Mouse (Mus musculus): Measurements from ENCODE around the gene Pdcd6ip. TPM values are rescaled to one million over a fixed set of nuclear protein-coding genes. Genes with fewer than 3 reads are reported as not detected.
A peak's percentile ranks its signal among the peaks of the same experiment; 100 is the strongest.

Pdcd6ip gene
- polyA plus RNA-seq, 1 experiment from 2014 or later: 42.5 TPM

GRCm38 (mm10) chr9:113708361-113709280 is 562 bp upstream of the Pdcd6ip start:
- H3K9ac ChIP-seq (ENCODE audit: low read depth, low read length): peak overlapping the region; percentile 96
- no peaks in the 10 kb centered on the region for H3K9me3 ChIP-seq (replicated peaks; ENCODE audit: control insufficient read depth, low read length)
- H3K4me1 ChIP-seq (ENCODE audit: control insufficient read depth, low read depth, low read length): peaks cover 19% of the 10 kb centered on the region
- H3K27me3 ChIP-seq (ENCODE audit: control insufficient read depth, insufficient read depth, low read depth, low read length): no peaks in the 10 kb centered on the region
- H3K4me2 ChIP-seq (ENCODE audit: low read depth, low read length): peak overlapping the region; percentile 73
- no peaks in the 10 kb centered on the region for H3K36me3 ChIP-seq (ENCODE audit: control insufficient read depth, insufficient read depth)
- WGBS (ENCODE audit: insufficient replicate concordance): 44% methylated on average over 19 of the region's 19 CpGs
- H3K4me3 ChIP-seq (ENCODE audit: low read depth, low read length): peak overlapping the region; percentile 92
- ATAC-seq (ENCODE audit: low read depth): no peak
- peak overlapping the region; percentile 87; the same call in 1 of the 2 replicates for H3K27ac ChIP-seq (ENCODE audit: low read length)

GRCm38 (mm10) chr9:113706841-113707240 is 1.2 kb downstream of the Pdcd6ip start:
- 17% methylated on average over 9 of the region's 9 CpGs for WGBS (ENCODE audit: insufficient replicate concordance)
- Histone ChIP-seq H3K9me3 (replicated peaks; ENCODE audit: control insufficient read depth, low read length) (no peaks in the 10 kb centered on the region), H3K4me3 (ENCODE audit: low read depth, low read length) (peak overlapping the region; percentile 92), H3K9ac (ENCODE audit: low read depth, low read length) (peak overlapping the region; percentile 96), H3K4me1 (ENCODE audit: control insufficient read depth, low read depth, low read length) (peaks cover 19% of the 10 kb centered on the region), H3K4me2 (ENCODE audit: low read depth, low read length) (peak overlapping the region; percentile 73), H3K27ac (ENCODE audit: low read length) (no peak overlapping the region), H3K27me3 (ENCODE audit: control insufficient read depth, insufficient read depth, low read depth, low read length) (no peaks in the 10 kb centered on the region), H3K36me3 (ENCODE audit: control insufficient read depth, insufficient read depth) (no peaks in the 10 kb centered on the region)
- no peak for ATAC-seq (ENCODE audit: low read depth)

- Histone ChIP-seq H3K27ac (ENCODE audit: low read length) (no peak overlapping the region), H3K9me3 (replicated peaks; ENCODE audit: control insufficient read depth, low read length) (no peaks in the 10 kb centered on the region), H3K9ac (ENCODE audit: low read depth, low read length) (no peak overlapping the region), H3K36me3 (ENCODE audit: control insufficient read depth, insufficient read depth) (no peaks in the 10 kb centered on the region), H3K4me2 (ENCODE audit: low read depth, low read length) (peak overlapping the region; percentile 73), H3K4me1 (ENCODE audit: control insufficient read depth, low read depth, low read length) (peaks cover 19% of the 10 kb centered on the region), H3K27me3 (ENCODE audit: control insufficient read depth, insufficient read depth, low read depth, low read length) (no peaks in the 10 kb centered on the region), H3K4me3 (ENCODE audit: low read depth, low read length) (peak overlapping the region; percentile 92)
- 10% methylated on average over 2 of the region's 2 CpGs for WGBS (ENCODE audit: insufficient replicate concordance)
- no peak for ATAC-seq (ENCODE audit: low read depth)
Observed at GRCm38 (mm10) chr9:113706108-113706507, 2.0 kb downstream of the Pdcd6ip start.

GRCm38 (mm10) chr9:113701441-113702160 is 6.5 kb downstream of the Pdcd6ip start:
- H3K9me3 ChIP-seq (replicated peaks; ENCODE audit: control insufficient read depth, low read length): no peaks in the 10 kb centered on the region
- H3K4me2 ChIP-seq (ENCODE audit: low read depth, low read length): no peak overlapping the region
- no peaks in the 10 kb centered on the region for H3K27me3 ChIP-seq (ENCODE audit: control insufficient read depth, insufficient read depth, low read depth, low read length)
- 66% methylated on average over 5 of the region's 5 CpGs for WGBS (ENCODE audit: insufficient replicate concordance)
- peaks cover 14% of the 10 kb centered on the region for H3K4me1 ChIP-seq (ENCODE audit: control insufficient read depth, low read depth, low read length)
- H3K36me3 ChIP-seq (ENCODE audit: control insufficient read depth, insufficient read depth): peaks cover 2% of the 10 kb centered on the region; the same call in 1 of the 2 replicates
- H3K9ac ChIP-seq (ENCODE audit: low read depth, low read length): no peak overlapping the region
- no peak overlapping the region for H3K4me3 ChIP-seq (ENCODE audit: low read depth, low read length)
- no peak for ATAC-seq (ENCODE audit: low read depth)
- no peak overlapping the region for H3K27ac ChIP-seq (ENCODE audit: low read length)

- no peak for ATAC-seq (ENCODE audit: low read depth)
- 87% methylated on average over 12 of the region's 12 CpGs for WGBS (ENCODE audit: insufficient replicate concordance)
Observed at GRCm38 (mm10) chr9:113687461-113687860, 20.6 kb downstream of the Pdcd6ip start.

GRCm38 (mm10) chr9:113673721-113674120 is 34.3 kb downstream of the Pdcd6ip start:
- Histone ChIP-seq H3K4me3 (ENCODE audit: low read depth, low read length) (no peak overlapping the region), H3K27me3 (ENCODE audit: control insufficient read depth, insufficient read depth, low read depth, low read length) (no peaks in the 10 kb centered on the region), H3K36me3 (ENCODE audit: control insufficient read depth, insufficient read depth) (peaks cover 34% of the 10 kb centered on the region), H3K9me3 (replicated peaks; ENCODE audit: control insufficient read depth, low read length) (no peaks in the 10 kb centered on the region), H3K4me2 (ENCODE audit: low read depth, low read length) (no peak overlapping the region), H3K4me1 (ENCODE audit: control insufficient read depth, low read depth, low read length) (no peaks in the 10 kb centered on the region), H3K9ac (ENCODE audit: low read depth, low read length) (no peak overlapping the region), H3K27ac (ENCODE audit: low read length) (no peak overlapping the region)
- 86% methylated on average over 6 of the region's 6 CpGs for WGBS (ENCODE audit: insufficient replicate concordance)
- ATAC-seq (ENCODE audit: low read depth): no peak

More at GRCm38 (mm10) chr9:113687461-113687860, 20.6 kb downstream of the Pdcd6ip start:
- Histone ChIP-seq H3K9me3 (replicated peaks; ENCODE audit: control insufficient read depth, low read length) (no peaks in the 10 kb centered on the region), H3K27ac (ENCODE audit: low read length) (no peak overlapping the region), H3K36me3 (ENCODE audit: control insufficient read depth, insufficient read depth) (peaks cover 23% of the 10 kb centered on the region), H3K4me1 (ENCODE audit: control insufficient read depth, low read depth, low read length) (no peaks in the 10 kb centered on the region), H3K4me3 (ENCODE audit: low read depth, low read length) (no peak overlapping the region), H3K4me2 (ENCODE audit: low read depth, low read length) (no peak overlapping the region), H3K27me3 (ENCODE audit: control insufficient read depth, insufficient read depth, low read depth, low read length) (no peaks in the 10 kb centered on the region), H3K9ac (ENCODE audit: low read depth, low read length) (no peak overlapping the region)

GRCm38 (mm10) chr9:113672352-113672751 is 35.7 kb downstream of the Pdcd6ip start:
- peaks cover 38% of the 10 kb centered on the region for H3K36me3 ChIP-seq (ENCODE audit: control insufficient read depth, insufficient read depth)

GRCm38 (mm10) chr9:113670857-113671106 is 37.3 kb downstream of the Pdcd6ip start:
- WGBS (ENCODE audit: insufficient replicate concordance): 87% methylated on average over 1 of the region's 1 CpGs
- no peak for ATAC-seq (ENCODE audit: low read depth)
- Histone ChIP-seq H3K27ac (ENCODE audit: low read length) (no peak overlapping the region), H3K27me3 (ENCODE audit: control insufficient read depth, insufficient read depth, low read depth, low read length) (no peaks in the 10 kb centered on the region), H3K4me1 (ENCODE audit: control insufficient read depth, low read depth, low read length) (no peaks in the 10 kb centered on the region), H3K9me3 (replicated peaks; ENCODE audit: control insufficient read depth, low read length) (no peaks in the 10 kb centered on the region), H3K4me2 (ENCODE audit: low read depth, low read length) (no peak overlapping the region), H3K9ac (ENCODE audit: low read depth, low read length) (no peak overlapping the region), H3K36me3 (ENCODE audit: control insufficient read depth, insufficient read depth) (peaks cover 34% of the 10 kb centered on the region), H3K4me3 (ENCODE audit: low read depth, low read length) (no peak overlapping the region)

More at GRCm38 (mm10) chr9:113672352-113672751, 35.7 kb downstream of the Pdcd6ip start:
- no peaks in the 10 kb centered on the region for H3K4me1 ChIP-seq (ENCODE audit: control insufficient read depth, low read depth, low read length)
- no peak overlapping the region for H3K4me2 ChIP-seq (ENCODE audit: low read depth, low read length)
- H3K9me3 ChIP-seq (replicated peaks; ENCODE audit: control insufficient read depth, low read length): no peaks in the 10 kb centered on the region
- H3K27ac ChIP-seq (ENCODE audit: low read length): no peak overlapping the region
- WGBS (ENCODE audit: insufficient replicate concordance): 83% methylated on average over 5 of the region's 5 CpGs
- no peak overlapping the region for H3K4me3 ChIP-seq (ENCODE audit: low read depth, low read length)
- no peaks in the 10 kb centered on the region for H3K27me3 ChIP-seq (ENCODE audit: control insufficient read depth, insufficient read depth, low read depth, low read length)
- no peak for ATAC-seq (ENCODE audit: low read depth)
- no peak overlapping the region for H3K9ac ChIP-seq (ENCODE audit: low read depth, low read length)
